Mouse (Mus musculus): ENCODE results near the gene Rbms1.

Rbms1 gene

GRCm38 (mm10) chr2:60877543-60878386 lies 85.2 kb downstream of the Rbms1 start:
- no peak for DNase-seq (ENCODE audit: low spot score)

- no peak for DNase-seq (ENCODE audit: low spot score)
These were observed 86.1 kb downstream of the Rbms1 start for GRCm38 (mm10) chr2:60876891-60877290.

- DNase-seq (ENCODE audit: low spot score), result no peak
These were observed 90.7 kb downstream of the Rbms1 start for GRCm38 (mm10) chr2:60872095-60872811.

- no peak for DNase-seq (ENCODE audit: low spot score)
These were observed 92.0 kb downstream of the Rbms1 start for GRCm38 (mm10) chr2:60871001-60871400.

- DNase-seq (ENCODE audit: low spot score), result no peak
These were observed 92.5 kb downstream of the Rbms1 start for GRCm38 (mm10) chr2:60870450-60870849.

- no peak for DNase-seq (ENCODE audit: low spot score)
These were observed 93.8 kb downstream of the Rbms1 start for GRCm38 (mm10) chr2:60869001-60869743.

GRCm38 (mm10) chr2:60868060-60868662 lies 94.8 kb downstream of the Rbms1 start:
- no peak for DNase-seq (ENCODE audit: low spot score)

GRCm38 (mm10) chr2:60867304-60867703 lies 95.7 kb downstream of the Rbms1 start:
- no peak for DNase-seq (ENCODE audit: low spot score)

GRCm38 (mm10) chr2:60865869-60866268 lies 97.1 kb downstream of the Rbms1 start:
- DNase-seq (ENCODE audit: low spot score), result no peak

GRCm38 (mm10) chr2:60864977-60865376 lies 98.0 kb downstream of the Rbms1 start:
- no peak for DNase-seq (ENCODE audit: low spot score)

- DNase-seq (ENCODE audit: low spot score), result no peak
These were observed 98.7 kb downstream of the Rbms1 start for GRCm38 (mm10) chr2:60864256-60864795.

- no peak for DNase-seq (ENCODE audit: low spot score)
These were observed 99.2 kb downstream of the Rbms1 start for GRCm38 (mm10) chr2:60863827-60864226.

- DNase-seq (ENCODE audit: low spot score), result no peak
These were observed 99.9 kb downstream of the Rbms1 start for GRCm38 (mm10) chr2:60862913-60863711.

- no peak for DNase-seq (ENCODE audit: low spot score)
These were observed 104.9 kb downstream of the Rbms1 start for GRCm38 (mm10) chr2:60858116-60858515.

GRCm38 (mm10) chr2:60856097-60856496 lies 106.9 kb downstream of the Rbms1 start:
- no peak for DNase-seq (ENCODE audit: low spot score)

GRCm38 (mm10) chr2:60855006-60855405 lies 108.0 kb downstream of the Rbms1 start:
- no peak for DNase-seq (ENCODE audit: low spot score)

GRCm38 (mm10) chr2:60851898-60852297 lies 111.1 kb downstream of the Rbms1 start:
- DNase-seq (ENCODE audit: low spot score), result no peak

- DNase-seq (ENCODE audit: low spot score), result no peak
These were observed 111.8 kb downstream of the Rbms1 start for GRCm38 (mm10) chr2:60851057-60851718.

GRCm38 (mm10) chr2:60848478-60848877 lies 114.5 kb downstream of the Rbms1 start:
- no peak for DNase-seq (ENCODE audit: low spot score)

GRCm38 (mm10) chr2:60847984-60848383 lies 115.0 kb downstream of the Rbms1 start:
- DNase-seq (ENCODE audit: low spot score), result no peak
